Mouse (Mus musculus) spleen, adult 12 weeks (tissue): ENCODE data around the gene Cfap161.

Source experiments
- DNase-seq: peaks from one replicate; pipeline ENCODE4 v3.0.0; 2022; ENCODE audit warnings: low spot score

Gene Cfap161

GRCm38 (mm10) chr7:83794705-83795104 lies at the start of gene Cfap161:
Cfap161 (minus strand) TSS chr7:83794880.
- DNase-seq: no peak

DNA sequence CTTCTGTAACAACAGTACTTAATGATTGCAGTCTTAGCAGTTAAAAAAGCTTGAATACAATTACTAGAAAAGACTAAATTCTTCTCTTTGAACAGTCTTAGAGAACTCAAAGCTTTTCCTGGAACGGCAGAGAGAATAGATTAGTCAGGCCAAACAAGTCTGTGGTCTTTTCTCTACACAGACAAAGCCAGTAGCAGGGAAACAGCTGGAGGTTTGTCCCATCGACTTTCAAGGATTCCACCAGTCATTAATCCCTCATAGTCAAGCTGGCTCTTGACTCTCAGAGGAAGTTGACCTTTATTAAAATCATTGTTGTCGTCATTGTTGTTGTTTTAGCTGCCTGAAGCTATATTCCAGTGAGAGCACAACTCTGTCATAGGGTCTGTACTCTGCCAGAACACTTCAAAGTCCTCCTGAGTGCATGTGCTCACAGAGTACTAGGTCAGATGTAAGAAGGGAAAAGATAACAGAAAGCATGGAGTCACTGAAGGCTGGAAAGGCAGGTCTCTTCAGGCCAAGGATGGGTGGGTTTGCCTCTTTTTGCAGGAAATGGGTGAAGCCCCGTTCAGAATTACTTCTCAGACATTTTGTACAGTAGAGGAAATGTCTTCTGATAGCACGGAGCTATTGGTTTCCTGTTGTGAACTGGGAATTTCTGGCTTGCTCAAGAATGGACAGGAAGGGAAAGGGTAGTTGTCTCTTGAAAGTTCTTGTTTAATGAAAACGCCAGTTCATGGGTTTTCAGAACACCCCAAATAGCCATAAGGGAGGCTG lies 48.0 kb upstream of the Cfap161 start:
- no peak for DNase-seq

DNA sequence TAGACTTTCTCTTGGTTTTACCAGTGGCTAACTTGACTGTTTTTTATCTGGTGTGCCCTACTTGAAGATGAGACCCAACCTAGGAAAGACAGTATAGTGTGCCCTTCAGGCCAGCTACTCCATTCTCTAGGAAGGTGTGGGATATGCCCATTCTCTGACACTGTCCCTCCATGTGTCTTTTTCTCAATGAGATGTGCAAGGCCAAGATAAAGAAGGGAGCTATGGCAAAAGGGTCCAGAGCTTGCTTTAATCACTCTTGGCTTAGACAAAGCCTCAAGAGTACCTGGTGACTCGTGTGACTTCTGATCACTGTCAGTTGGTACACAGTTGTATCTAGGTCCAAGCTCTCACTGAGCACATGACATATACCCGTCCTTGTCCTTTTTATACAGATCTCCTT lies 45.4 kb upstream of the Cfap161 start:
- DNase-seq: no peak

GRCm38 (mm10) chr7:83838525-83839224 lies 44.0 kb upstream of the Cfap161 start:
- DNase-seq: no peak

DNA sequence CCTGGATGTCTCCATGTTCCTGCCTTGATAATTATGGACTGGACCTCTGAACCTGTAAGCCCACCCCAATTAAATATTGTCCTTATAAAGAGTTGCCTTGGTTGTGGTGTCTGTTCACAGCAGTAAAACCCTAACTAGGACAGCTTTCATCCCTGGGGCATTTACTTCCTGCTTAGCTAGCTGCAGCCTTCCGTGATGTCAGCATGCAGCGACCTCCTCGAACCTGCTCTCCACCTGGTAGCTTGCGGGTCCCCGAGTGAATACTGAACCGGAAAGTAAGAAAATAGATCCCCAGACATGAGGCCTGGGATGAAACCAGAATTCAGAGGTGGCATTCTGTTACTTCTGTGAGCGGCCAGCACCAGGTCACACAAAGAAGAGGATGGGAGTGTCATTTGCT lies 34.7 kb upstream of the Cfap161 start:
- DNase-seq: no peak

GRCm38 (mm10) chr7:83827402-83828076 lies 32.9 kb upstream of the Cfap161 start:
- no peak for DNase-seq

- DNase-seq: no peak
Measured at GRCm38 (mm10) chr7:83826808-83827207, 32.1 kb upstream of the Cfap161 start.

GRCm38 (mm10) chr7:83821951-83822350 lies 27.3 kb upstream of the Cfap161 start:
- no peak for DNase-seq

DNA sequence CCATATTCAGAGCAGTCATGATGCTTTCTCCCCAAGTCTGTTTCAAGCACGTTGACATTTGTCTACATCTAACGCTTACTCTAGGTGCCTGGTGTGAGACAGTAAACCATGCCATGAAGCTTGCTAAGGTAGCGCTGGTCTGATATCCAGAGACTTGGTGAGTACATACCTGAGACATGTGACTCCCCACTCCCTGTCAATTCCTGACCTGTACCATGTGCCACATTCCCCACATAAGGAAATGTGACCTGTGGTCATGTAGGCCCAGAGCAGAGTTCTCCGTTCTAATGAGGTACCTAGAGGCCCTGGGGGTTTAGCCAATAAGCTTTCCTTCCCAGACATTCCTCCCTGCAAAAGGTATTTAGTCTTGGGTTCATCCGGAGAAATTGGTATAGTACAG lies 22.2 kb upstream of the Cfap161 start:
- DNase-seq: no peak

DNA sequence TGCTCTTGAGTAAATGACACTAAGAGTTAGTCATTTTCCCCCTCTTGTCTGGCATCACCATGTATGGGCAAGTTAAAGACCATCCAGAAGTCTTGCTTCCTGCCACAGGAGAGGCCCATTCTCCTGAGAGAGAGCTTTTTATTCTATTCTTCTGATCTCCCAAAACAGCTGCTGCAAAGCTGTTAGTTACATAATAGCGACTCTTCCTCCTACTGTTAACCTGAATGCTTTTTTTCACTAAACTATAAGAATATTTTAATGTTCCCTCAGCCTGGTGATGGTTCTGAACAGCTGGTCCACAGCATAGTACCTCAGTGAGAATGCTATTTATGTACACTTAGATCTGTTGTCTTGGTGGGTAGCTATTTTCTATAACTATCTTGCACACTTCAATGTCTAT lies 21.0 kb upstream of the Cfap161 start:
- no peak for DNase-seq

DNA sequence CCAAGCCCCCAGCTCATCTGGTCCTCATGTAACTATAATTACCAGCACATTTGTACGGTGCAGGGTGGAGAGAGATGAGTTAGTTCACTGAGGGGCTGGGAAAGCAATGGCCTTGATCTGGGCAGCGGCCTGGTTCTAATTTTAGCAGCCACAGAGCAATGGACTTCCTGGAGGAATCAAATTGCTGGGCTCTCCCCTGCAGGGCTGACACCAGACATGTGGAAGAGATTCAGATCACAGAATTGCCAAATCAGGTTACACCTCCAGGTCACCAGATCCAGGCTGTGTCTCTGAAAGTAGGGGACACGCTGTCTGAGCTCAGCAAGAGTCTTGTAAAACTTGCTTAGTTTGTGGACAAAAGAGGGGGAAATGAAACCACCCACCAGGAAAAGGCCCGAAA lies 19.3 kb upstream of the Cfap161 start:
- no peak for DNase-seq

DNA sequence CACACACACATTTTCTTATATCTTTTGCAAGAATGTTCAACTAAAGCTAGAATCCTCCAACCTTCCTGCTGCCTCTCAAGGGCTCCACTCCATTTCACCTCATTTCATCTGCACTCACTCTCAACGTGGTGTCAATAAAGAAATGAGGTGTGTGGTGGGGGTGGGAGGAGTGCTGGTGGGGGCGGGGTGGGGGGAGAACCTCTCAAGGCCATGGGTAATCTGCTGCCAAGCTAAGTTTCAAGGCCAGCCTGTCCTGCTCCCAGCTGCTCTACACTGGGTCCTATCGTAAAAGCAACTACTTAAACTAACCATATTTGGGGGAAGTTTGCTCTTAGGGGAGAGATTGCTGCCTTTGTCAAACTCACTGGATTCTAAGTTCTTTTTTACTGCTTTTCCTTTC lies 18.8 kb upstream of the Cfap161 start:
- DNase-seq: no peak

DNA sequence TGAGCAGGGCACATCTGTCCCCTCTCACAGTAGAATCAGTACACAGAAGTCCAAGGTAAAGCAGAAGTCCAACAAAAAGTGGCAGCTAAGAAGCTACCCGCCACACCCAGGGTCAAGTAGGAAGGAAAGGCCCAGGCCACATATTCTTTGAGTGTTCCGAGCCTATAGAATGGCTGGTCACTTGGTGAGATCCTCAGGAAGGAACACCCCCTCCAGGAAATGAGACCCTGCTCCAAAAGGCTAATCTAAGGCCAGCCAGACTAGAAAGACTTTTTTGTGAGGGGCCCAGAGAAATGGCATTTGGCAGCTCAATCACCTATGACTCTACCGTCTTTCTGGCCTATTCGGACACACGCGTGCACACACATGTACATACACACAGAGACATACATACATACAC lies 18.3 kb upstream of the Cfap161 start:
- DNase-seq: no peak

DNA sequence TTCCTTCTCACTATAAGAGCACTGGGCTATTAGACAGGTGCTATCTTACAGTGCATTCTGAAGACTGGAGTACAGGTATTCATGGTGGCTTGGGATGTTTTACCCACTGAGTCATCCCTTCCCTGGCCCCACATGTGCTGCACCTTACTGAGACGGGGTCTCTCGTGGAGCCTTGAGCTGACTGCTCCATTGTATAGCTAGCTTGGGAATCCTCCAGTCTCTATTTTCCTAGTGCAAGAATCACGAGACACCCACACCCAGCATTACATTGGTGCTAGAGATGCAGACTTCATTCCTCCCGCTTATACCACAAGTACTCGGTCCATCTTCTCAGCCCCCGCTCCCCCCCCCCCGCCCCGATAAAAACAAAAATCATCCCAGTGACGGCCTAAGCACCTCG lies 17.9 kb upstream of the Cfap161 start:
- no peak for DNase-seq

DNA sequence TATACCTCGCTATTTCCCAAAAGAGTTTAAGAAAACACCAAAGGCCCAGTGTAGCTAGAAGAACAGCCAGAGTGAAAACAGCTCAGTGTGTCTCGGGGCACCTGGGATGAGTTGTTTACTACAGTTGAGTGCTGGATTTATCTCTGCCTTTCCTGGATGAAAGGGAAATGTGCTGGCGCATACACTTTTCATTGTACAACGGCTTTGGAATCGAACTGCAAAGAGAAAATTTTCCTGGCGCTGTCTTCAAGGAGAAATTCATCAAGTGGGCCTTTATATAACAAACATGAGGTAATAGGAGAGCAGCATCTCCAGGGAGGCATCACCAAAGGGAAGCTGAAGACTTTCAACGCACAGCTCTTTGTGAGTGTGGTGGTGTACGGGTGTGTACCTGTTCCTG lies 17.2 kb upstream of the Cfap161 start:
- no peak for DNase-seq

DNA sequence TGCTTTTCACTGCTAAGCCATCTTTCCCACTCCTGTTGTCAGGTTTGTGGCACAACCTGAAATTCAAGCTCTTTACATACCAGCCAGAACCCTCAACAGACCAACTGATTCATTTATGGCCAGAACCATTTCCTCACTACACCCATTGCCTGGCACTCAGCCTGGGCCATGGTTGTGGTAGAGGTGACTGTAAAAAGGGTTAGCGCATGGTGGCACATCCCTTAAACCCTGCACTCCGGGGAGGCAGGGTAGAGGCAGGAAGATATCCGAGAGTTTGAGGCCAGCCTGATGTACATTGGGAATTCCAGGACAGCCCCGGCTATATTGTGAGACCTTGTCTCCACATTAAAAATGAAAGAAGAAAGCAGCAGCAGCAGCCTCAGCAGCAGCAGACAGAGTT lies 16.8 kb upstream of the Cfap161 start:
- DNase-seq: no peak

DNA sequence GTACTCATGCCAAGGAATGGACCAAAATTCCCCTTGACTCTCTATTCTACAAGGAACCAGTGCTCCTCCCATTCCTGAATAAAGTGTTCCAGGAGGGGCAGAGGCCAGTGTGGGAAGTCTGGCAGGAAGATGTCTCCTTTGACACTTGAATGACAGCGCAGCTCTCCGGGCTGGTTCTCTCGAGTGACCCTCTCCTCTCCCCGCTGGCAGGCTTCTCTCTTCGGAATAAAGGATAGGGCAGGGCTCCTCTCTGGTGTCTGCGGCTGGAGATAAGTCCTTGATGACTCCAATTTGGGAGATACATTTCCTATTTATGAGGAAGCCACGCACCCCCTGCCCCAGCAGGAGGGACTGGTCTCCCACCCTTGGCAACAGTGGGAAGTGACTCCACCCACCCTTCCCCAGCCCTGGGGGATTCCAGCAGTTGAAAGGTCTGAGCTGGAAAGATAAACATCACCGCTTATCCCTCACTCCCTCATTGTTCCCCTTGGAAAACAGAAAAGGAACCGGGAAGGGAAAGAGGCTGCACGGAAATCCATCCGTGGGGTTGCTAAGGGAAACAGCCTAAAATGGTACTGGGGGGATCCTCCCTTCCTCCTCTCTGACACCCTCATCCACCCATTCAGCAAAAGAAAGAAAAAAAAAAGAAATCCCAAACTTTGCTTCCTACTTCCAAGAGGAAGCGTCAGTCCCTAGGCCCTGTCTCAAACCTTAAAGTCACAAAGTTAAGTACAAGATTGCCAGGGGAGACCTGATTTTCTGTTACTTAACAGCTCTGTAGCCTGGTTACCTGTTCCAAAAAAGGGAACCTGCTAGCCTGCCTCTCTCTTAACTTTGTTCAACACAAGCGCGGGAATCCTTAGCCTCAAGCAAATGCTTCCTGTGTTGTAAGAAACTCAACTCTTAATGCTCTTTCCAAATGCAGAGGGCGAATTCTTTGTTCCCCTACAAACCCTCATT lies 15.7 kb upstream of the Cfap161 start:
- no peak for DNase-seq

DNA sequence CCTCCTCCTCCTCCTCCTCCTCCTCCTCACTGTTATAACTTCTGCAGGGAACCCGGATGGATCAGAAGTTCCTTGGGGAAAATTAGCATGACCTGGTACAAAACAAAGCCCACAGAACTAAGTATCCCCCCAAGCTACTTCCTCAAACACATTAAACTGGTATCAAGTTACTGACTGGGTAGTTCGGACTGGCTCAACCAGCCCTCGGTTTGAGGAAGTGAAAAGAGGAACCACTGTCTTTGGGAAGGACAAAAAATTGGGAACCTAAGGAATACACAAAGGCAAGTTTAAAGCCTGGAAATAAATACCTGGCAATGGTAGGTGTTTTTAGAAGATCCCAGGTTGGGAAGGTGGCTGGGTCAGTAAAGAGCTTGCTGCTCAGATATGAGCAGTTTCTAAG lies 15.0 kb upstream of the Cfap161 start:
- DNase-seq: no peak

DNA sequence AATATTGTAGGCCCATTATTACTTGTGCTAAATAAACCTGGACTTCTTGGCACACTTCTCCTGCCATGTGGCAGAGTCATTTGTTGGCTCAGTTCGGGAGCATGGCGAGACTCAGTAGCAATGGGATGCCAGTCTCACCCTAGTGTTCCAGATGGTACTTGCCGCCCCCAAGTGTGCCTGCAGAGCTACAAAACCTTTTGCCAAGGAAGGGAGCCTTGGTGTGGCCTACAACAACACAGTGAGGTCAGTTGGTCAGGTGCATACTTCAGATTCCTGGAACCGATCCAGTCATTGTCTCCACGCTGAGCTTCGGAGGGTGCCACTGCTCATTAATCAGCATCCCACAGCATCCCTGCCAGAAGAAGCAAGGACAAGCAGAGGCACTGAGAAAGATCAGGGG lies 14.4 kb upstream of the Cfap161 start:
- DNase-seq: no peak

DNA sequence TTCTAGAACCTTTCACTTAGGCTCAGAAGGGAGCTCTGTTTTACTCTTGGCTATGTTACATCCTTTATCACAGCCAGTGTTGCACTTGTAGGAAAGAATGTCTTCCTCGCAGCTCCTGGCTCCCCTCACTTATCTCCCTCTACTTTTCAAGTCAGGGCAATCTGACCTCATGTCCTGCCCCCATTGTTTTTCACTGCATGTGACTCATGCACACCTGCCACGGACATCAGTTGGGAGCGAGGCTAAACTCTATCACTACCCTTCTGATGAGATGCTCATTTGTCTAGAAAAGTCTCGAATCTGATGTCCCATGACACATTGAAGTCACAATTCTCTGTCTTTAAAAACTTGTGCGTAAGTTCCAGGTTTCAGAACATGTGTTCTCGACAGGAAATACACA lies 12.3 kb upstream of the Cfap161 start:
- no peak for DNase-seq

DNA sequence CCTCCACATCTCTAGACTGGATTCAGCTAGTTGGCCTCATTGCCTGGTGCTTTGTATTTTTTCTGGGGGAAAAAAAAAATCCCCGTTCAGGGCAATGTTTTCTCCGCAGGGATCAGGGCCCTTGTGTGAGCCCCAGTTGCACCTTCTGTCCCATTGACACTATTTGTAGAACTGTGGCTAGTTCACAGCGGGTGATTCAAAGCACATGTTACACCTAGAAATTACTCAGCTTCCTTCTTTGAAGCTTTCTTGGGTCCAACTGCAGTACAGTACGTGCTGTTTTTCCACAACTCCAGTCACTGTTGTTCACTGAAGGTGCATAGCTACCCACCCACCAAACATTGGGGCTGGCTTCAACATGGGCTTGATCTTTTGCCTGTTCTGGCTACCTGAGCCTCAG lies 9.1 kb upstream of the Cfap161 start:
- no peak for DNase-seq

- DNase-seq: no peak
Measured at GRCm38 (mm10) chr7:83802509-83802908, 7.8 kb upstream of the Cfap161 start.
